Mouse (Mus musculus) brain, embryonic 14.5 days (tissue): ENCODE results near the gene Tbc1d15.

ENCODE experiments used
- CTCF ChIP-seq: fragments of 200-500 bp; IDR thresholded peaks from 2 replicates; pipeline ENCODE4 v1.5.1; 2012; ENCODE audit warnings: inconsistent platforms, mild to moderate bottlenecking, moderate library complexity, borderline replicate concordance; ENCODE audit not compliant: insufficient read depth, insufficient read length; ENCODE audit errors: extremely low read depth
- POLR2A ChIP-seq: fragments of 200-500 bp; IDR thresholded peaks from 2 replicates; pipeline ENCODE4 v1.6.1; 2012; ENCODE audit warnings: mild to moderate bottlenecking, inconsistent platforms, borderline replicate concordance; ENCODE audit not compliant: poor library complexity, insufficient read depth, insufficient read length, severe bottlenecking; ENCODE audit errors: extremely low read depth

- TF ChIP-seq POLR2A (no peak), CTCF (no peak)
Measured at GRCm38 (mm10) chr10:115171351-115171818, 79.9 kb downstream of the Tbc1d15 start.
